Mouse (Mus musculus) cerebellum, adult 18-20 months (tissue): Measurements from ENCODE around the gene Ints1.
"Not testable (repeated sequence)": the region's sequence is repeated elsewhere in the genome, so short reads cannot be mapped to it uniquely, and the experiment has no call there.

Source experiments
- DNase-seq, 2 experiments: peaks; one replicate each; pipeline ENCODE4 v3.0.0; 2021

The Ints1 gene

DNA sequence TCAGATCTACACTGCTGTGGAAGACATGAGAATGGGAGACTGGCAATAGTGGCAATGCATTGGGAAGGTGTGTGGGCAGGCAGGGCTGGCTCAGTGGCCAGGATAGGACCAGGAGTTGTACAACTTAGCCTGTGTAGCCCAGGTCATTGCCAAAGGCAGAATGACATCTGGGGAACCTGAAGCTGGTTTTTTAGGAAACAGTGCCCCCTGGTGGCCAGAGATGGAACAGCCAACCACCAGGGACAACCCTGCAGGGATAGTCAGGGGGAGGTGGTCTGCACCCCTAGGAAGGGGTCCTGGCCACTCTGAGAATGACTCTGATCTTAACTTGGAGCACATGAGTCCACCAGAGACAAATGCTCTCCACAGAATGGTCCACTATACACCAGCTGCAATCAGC lies 24.9 kb downstream of the Ints1 start:
- peak; percentile 53 to 75 for DNase-seq

- DNase-seq = no peak
Observed at GRCm38 (mm10) chr5:139749413-139750125, 25.9 kb downstream of the Ints1 start.

GRCm38 (mm10) chr5:139745771-139746170 lies 29.7 kb downstream of the Ints1 start:
- DNase-seq = peak; percentile 55 to 57

DNA sequence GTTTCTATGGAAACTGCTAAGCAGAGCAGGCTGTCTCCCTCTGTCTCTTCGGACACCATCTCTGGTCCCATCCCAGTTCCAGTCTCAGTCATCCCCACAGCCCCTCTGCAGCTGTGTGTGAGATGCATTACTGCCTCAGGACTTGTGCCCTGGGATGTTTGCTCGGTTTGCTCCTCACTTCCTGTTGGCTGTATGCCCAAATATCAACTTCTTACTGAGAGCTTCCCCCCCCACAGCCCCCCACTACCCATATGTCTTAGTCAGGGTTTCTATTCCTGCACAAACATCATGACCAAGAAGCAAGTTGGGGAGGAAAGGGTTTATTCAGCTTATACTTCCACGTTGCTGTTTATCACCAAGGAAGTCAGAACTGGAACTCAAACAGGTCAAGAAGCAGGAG lies 32.8 kb downstream of the Ints1 start:
- not testable (repeated sequence) for DNase-seq

DNA sequence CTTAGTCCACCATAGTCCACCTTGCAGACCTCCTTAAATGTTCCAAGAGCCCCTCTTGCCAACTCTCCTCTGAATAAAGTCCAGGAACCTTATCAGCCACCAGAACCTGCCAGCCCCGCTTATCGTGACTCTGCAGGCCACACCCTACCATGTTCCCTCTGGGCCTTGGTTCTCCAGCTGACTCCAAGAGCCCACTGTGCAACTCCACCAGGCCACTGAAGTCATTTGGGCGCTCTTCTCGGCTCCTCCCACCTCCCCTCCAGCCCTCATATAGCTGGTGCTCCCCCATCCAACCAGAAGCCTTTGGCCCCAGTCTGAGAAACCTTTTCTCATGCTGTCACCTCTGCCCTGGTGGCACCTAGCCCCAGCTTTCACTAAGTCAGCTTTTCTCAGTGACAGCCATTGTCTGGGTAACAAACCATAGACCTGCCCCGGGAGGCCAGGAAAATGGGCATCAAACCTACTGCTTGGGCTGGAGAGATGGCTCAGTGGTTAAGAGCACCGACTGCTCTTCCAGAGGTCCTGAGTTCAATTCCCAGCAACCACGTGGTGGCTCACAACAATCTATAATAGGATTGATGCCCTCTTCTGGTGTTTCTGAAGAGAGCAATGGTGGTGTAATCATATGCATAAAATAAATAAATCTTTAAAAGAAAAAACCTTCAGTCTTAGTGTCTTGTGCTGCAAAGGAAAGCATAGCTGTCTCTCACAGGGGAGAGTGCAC lies 36.7 kb downstream of the Ints1 start:
- no peak for DNase-seq

GRCm38 (mm10) chr5:139737841-139738591 lies 37.5 kb downstream of the Ints1 start:
- no peak for DNase-seq

GRCm38 (mm10) chr5:139736504-139736940 lies 39.0 kb downstream of the Ints1 start:
- no peak for DNase-seq

DNA sequence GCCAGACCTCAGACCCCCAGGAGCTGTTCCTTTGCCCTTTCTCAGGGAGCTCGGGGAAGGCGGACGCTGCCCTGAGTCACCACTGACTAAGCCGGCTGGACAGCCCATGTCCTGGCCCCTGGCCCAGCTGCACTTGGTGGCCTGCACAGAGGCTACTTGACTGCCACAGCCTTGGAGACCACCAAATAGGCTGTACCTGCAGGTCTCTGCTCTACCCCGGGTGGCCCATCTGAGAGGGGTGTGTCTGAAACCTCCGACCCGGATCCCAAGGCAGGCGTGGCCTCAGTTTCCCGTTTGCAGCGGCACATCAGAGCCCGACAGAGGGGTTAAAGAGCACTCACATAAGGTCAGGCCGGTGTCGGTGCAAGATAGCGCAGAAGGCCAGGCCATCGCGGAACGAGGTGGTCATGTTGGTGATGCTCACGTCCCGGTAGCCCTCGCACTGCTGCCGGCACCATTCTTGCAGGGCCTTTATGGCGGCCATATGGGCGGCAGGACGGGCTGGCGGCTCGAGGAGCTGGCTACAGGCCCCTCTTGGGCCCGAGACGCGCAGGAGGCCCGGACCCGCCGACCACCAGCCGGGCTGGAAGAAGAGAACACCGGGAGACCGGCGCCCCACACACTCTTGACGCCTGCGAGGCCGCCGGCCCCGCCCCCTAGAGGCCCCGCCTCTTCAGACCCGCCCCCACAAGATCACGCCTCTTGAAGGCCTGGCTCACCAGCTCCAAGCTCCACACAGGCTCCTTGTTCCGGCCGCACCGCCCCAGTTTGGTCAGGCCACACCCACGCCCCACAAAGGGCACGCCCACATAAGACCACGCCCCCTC lies 39.6 kb downstream of the Ints1 start, which contains the start of gene Micall2:
Micall2 (minus strand) TSS at position 660 of the 827 bp plus-strand sequence.
- DNase-seq = peak; percentile 70

DNA sequence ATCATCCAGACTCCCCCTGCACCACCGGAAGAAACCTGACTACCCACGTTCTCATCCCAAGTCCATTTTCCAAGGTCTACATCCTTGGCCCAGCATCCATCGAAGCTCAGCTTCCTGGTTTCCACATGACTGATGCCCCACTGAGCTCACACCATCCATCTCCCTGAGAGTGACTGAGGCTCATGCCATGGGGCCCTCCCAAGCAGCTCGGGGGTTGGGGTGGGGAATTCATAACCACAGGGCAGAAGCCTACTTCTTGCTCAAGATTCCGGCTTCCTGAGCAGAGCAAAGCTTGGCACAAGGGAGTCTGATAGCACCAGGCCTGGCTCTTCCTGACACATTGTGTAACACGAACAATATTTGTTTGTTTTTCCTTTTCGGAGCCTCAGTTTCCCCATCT lies 40.7 kb downstream of the Ints1 start:
- no peak for DNase-seq

GRCm38 (mm10) chr5:139734016-139734415 lies 41.5 kb downstream of the Ints1 start:
- DNase-seq = no peak

DNA sequence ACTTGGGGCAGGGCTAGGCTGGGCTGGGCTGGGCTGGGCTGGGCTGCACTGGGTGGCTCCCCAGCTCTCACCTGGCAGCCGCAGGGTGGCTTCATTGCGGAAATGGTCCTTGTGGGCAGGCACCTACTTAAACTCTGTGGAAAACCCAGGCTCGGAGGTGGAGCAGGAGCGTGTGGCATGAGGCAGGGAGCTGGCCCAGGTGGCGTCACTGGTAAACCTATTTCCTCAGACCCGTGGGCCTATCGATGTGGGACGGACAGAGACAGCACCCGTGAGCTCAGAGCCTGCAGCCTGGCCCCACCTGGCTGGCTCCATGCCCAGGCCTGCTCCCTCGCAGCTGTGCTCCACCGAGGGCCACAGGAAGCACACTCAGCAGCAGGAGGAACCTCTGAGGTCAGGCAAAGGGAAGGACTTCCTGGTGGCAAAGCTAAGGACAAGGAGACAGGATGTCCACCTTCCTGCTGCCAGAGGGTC lies 42.8 kb downstream of the Ints1 start:
- DNase-seq = no peak

- DNase-seq = peak; percentile 15 to 37
Observed at GRCm38 (mm10) chr5:139730712-139731486, 44.6 kb downstream of the Ints1 start.

GRCm38 (mm10) chr5:139727261-139727660 lies 48.2 kb downstream of the Ints1 start:
- DNase-seq = no peak

- no peak for DNase-seq
Observed at GRCm38 (mm10) chr5:139726186-139726585, 49.3 kb downstream of the Ints1 start.

- DNase-seq = no peak
Observed at GRCm38 (mm10) chr5:139724336-139725116, 50.9 kb downstream of the Ints1 start.

- no peak for DNase-seq
Observed at GRCm38 (mm10) chr5:139723113-139723512, 52.4 kb downstream of the Ints1 start.

DNA sequence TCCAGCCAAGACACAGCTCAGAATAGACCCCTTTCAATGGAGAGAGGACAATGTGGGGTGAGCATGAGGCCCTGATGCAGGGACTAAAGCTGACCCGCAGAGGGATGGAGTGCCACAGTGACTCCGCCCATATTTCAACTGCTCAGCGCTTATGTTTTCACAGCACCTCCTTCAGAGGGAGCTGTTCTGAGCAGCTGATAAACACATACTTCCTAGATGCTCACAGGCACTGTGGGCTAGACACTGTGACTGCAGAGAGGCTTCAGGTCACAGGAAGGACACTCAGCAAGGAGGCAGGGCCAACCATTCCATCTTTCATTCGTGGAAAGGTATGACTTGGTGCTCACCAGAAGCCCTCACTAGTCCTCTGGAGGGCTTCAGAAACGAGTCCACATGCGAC lies 52.8 kb downstream of the Ints1 start:
- DNase-seq = no peak

DNA sequence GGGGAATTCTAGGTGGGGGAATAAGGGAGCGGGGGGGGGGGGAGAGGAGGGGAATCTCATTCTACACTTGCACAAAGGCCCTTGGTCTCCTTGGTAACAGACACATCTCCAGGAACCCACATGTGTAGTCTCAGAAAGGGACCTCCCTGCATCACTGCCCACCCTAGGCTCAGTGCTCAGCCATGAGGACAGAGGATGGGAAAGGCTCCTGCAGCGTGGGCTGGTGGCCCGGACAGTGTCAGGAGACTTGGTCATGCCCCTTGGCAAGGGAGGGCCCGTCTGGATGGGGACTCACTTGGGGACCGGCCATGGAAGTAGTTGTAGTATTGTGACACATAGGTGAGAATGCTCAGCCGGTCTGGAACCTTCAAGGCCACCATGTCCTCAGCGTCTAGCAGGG lies 56.5 kb downstream of the Ints1 start:
- DNase-seq = no peak

DNA sequence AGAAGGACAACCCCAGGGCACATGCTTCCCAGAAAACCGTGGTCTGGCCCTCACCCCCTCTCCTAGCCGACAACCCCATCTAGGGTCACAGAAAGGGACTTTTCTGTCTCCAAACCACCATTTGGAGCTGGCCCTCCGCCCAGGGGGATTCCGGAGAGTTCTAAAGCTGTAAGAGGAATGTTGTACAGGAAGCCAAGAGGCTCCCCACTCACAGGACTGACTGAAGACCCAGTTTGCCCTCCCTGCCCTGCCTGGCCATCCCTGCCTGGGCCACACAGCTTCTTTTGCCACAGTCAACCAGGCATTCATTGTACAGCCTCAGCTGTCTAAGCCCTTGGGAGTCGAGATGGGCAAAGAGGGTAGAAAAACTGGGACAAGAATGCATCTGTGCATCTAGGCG lies 56.9 kb downstream of the Ints1 start:
- DNase-seq = no peak

DNA sequence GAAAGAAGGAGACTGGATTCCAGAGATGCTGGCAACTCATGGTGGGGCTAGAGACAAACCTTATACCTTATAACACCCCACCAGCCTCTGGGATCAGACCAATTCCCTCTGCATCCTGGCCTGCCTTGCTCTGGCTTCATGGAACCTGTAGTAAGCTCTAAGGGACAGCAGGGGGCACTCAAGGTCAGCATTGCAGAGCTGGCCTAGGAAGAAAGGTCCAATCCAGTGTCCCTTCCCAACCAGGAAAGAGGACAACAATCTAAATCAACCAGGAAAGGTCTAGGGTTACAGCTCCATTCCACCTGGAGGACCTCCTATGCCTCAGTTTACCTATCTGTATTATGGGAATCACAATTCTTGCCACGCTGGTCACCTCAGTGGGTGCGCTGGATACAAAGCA lies 57.8 kb downstream of the Ints1 start:
- peak; percentile 63 to 70 for DNase-seq

DNA sequence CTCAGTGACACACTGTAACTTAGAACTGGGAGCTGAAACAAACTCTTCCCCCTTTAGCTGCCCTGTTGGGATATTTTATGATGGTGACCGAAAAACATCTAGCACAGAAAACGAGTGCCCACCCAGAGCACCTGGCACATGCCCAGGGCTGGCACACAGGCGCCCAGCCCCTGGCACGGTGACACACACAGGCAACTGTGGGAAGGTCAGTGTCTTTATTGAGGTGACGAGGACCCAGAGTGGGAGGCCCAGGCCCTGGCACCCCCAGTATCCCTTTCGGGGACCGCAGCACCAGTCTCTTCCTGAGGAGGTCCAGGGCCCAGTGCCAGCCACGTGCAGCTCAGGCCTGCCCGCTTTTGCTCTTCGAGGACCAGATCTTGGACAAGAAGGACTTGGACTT lies 69.0 kb downstream of the Ints1 start:
- DNase-seq = no peak
